Comparison of ENCODE assay signal across 9 mouse cellular contexts in genomic region chr14:72601381-72602305, GRCm38 (mm10).
DNase-seq lines count a peak whose midpoint lies in the region; ATAC-seq and TF ChIP-seq lines count a peak whose summit lies in the region.
"Had no signal": no experiment of that assay in that cellular context is flagged by ENCODE, and none has a peak within 500 bp of the region (broad histone marks: within the 10 kb centered on the region; RNA-seq: fewer than 3 reads in every experiment).

No protein-coding gene starts in this region.

- peak overlapping the region; percentile 81 for H3K4me2 ChIP-seq in forebrain, embryonic 14.5 days (ENCODE audit: low read length)
- peak overlapping the region; percentile 73 for H3K4me2 ChIP-seq in liver, embryonic 14.5 days (ENCODE audit: low read depth)

- peak overlapping the region; percentile 64 for H3K4me3 ChIP-seq in heart, embryonic 10.5 days
- H3K4me3 ChIP-seq in ES-Bruce4 (ENCODE audit: low read depth, low read length): no peak overlapping the region
- peak overlapping the region; percentile 53 for H3K4me3 ChIP-seq in forebrain, embryonic 14.5 days (ENCODE audit: low read depth, low read length)
- peak overlapping the region; percentile 63 to 79 for H3K4me3 ChIP-seq in liver, embryonic 14.5 days (ENCODE audit: insufficient read depth in 1 of 2, low read depth in 2 of 2, low read length in 2 of 2)

- no peak for TF ChIP-seq POLR2A in ES-Bruce4 (IDR thresholded peaks at IDR 0.05; ENCODE audit: insufficient read depth, low read length)

- 70% methylated on average over 5 of the region's 5 CpGs for WGBS in heart, embryonic 10.5 days
- WGBS in forebrain, embryonic 14.5 days: 74% methylated on average over 5 of the region's 5 CpGs
- WGBS in liver, embryonic 14.5 days (ENCODE audit: insufficient replicate concordance): 63% methylated on average over 5 of the region's 5 CpGs

- intact Hi-C loops in left cerebral cortex, postnatal 10 days (cut with DNase I): loop anchor here (10.0 kb wide), 1 partner anchor 383 kb away; no protein-coding TSS in a partner anchor

- H3K27ac ChIP-seq in heart, embryonic 10.5 days: peak overlapping the region; percentile 88
- no peak overlapping the region for H3K27ac ChIP-seq in ES-Bruce4 (ENCODE audit: insufficient read depth, low read length)
- no peak overlapping the region for H3K27ac ChIP-seq in forebrain, embryonic 14.5 days (ENCODE audit: low read depth, low read length)
- no peak overlapping the region for H3K27ac ChIP-seq in liver, embryonic 14.5 days

- H3K27me3 ChIP-seq in heart, embryonic 10.5 days (ENCODE audit: insufficient read depth, poor library complexity, severe bottlenecking): no peaks in the 10 kb centered on the region
- H3K27me3 ChIP-seq in ES-Bruce4 (ENCODE audit: control insufficient read depth, insufficient read depth, low read length, poor library complexity, severe bottlenecking): no peaks in the 10 kb centered on the region
- no peaks in the 10 kb centered on the region for H3K27me3 ChIP-seq in forebrain, embryonic 14.5 days (replicated peaks; ENCODE audit: control insufficient read depth, insufficient read depth, low read length)
- H3K27me3 ChIP-seq in liver, embryonic 14.5 days (ENCODE audit: control insufficient read depth, insufficient read depth, low read length): no peaks in the 10 kb centered on the region

- no peak for TF ChIP-seq CTCF in ES-Bruce4 (IDR thresholded peaks at IDR 0.05; ENCODE audit: low read depth, low read length)
- TF ChIP-seq CTCF in liver, embryonic 14.5 days (IDR thresholded peaks at IDR 0.05; ENCODE audit: low read depth): no peak

- no peak for TF ChIP-seq EP300 in ES-Bruce4 (IDR thresholded peaks at IDR 0.05; ENCODE audit: insufficient read depth, low read depth, low read length)
- TF ChIP-seq EP300 in liver, embryonic 14.5 days (IDR thresholded peaks at IDR 0.05; ENCODE audit: low read depth): no peak

- peak overlapping the region; percentile 68; the same call in 1 of the 2 replicates for H3K9ac ChIP-seq in ES-Bruce4 (ENCODE audit: low read depth, poor library complexity, severe bottlenecking)
- H3K9ac ChIP-seq in forebrain, embryonic 14.5 days (ENCODE audit: low read length): peak overlapping the region; percentile 62
- peak overlapping the region; percentile 52 for H3K9ac ChIP-seq in liver, embryonic 14.5 days (replicated peaks)

- no peak for DNase-seq in heart, embryonic 10.5 days (ENCODE audit: low spot score)
- no peak for DNase-seq in heart, postnatal 4 days
- no peak for DNase-seq in forebrain, embryonic 14.5 days (ENCODE audit: low spot score)
- no peak for DNase-seq in liver, embryonic 14.5 days (ENCODE audit: low read depth in 3 of 3, low spot score in 3 of 3)
- DNase-seq in natural killer cell, adult 2 months (ENCODE audit: low spot score in 2 of 2): no peak
- DNase-seq in right cerebral cortex, adult 2 months (ENCODE audit: low spot score in 2 of 2): no peak
- DNase-seq in left cerebral cortex, postnatal 10 days (ENCODE audit: extremely low spot score in 1 of 2, low spot score in 2 of 2): no peak
- DNase-seq: right cerebral cortex, adult 18-20 months had no signal

- H3K9me3 ChIP-seq in heart, embryonic 10.5 days: no peaks in the 10 kb centered on the region
- no peaks in the 10 kb centered on the region for H3K9me3 ChIP-seq in ES-Bruce4 (replicated peaks; ENCODE audit: control insufficient read depth, insufficient read depth, low read length, poor library complexity, severe bottlenecking)
- no peaks in the 10 kb centered on the region for H3K9me3 ChIP-seq in forebrain, embryonic 14.5 days (replicated peaks; ENCODE audit: control insufficient read depth, low read length)
- H3K9me3 ChIP-seq in liver, embryonic 14.5 days (ENCODE audit: control insufficient read depth, low read length): no peaks in the 10 kb centered on the region

- peaks cover 6% of the 10 kb centered on the region; the same call in 1 of the 2 replicates for H3K36me3 ChIP-seq in heart, embryonic 10.5 days
- H3K36me3 ChIP-seq in ES-Bruce4 (ENCODE audit: control insufficient read depth, insufficient read depth, low read length, poor library complexity, severe bottlenecking): 0 out of 2 replicates have a peak, but pooled peaks cover 2% of the 10 kb centered on the region
- H3K36me3 ChIP-seq in forebrain, embryonic 14.5 days (ENCODE audit: control insufficient read depth, insufficient read depth, low read length): peaks cover 13% of the 10 kb centered on the region
- no peaks in the 10 kb centered on the region for H3K36me3 ChIP-seq in liver, embryonic 14.5 days (replicated peaks; ENCODE audit: control insufficient read depth, insufficient read depth, low read depth)

- H3K4me1 ChIP-seq in heart, embryonic 10.5 days: peaks cover 10% of the 10 kb centered on the region; the same call in 1 of the 2 replicates
- H3K4me1 ChIP-seq in ES-Bruce4 (ENCODE audit: control insufficient read depth, insufficient read depth, low read length): no peaks in the 10 kb centered on the region
- peaks cover 10% of the 10 kb centered on the region; the same call in 1 of the 2 replicates for H3K4me1 ChIP-seq in forebrain, embryonic 14.5 days (ENCODE audit: control insufficient read depth, insufficient read depth, low read length)
- H3K4me1 ChIP-seq in liver, embryonic 14.5 days (replicated peaks; ENCODE audit: control insufficient read depth in 2 of 2, insufficient read depth in 2 of 2, low read length in 1 of 2): peaks cover 0 to 9% of the 10 kb centered on the region in 2 experiments

- ATAC-seq in forebrain, embryonic 14.5 days: no peak
- ATAC-seq in liver, embryonic 14.5 days (ENCODE audit: insufficient read depth): no peak
